Mouse (Mus musculus): Measurements from ENCODE around the gene Rasl11b.

DNA sequence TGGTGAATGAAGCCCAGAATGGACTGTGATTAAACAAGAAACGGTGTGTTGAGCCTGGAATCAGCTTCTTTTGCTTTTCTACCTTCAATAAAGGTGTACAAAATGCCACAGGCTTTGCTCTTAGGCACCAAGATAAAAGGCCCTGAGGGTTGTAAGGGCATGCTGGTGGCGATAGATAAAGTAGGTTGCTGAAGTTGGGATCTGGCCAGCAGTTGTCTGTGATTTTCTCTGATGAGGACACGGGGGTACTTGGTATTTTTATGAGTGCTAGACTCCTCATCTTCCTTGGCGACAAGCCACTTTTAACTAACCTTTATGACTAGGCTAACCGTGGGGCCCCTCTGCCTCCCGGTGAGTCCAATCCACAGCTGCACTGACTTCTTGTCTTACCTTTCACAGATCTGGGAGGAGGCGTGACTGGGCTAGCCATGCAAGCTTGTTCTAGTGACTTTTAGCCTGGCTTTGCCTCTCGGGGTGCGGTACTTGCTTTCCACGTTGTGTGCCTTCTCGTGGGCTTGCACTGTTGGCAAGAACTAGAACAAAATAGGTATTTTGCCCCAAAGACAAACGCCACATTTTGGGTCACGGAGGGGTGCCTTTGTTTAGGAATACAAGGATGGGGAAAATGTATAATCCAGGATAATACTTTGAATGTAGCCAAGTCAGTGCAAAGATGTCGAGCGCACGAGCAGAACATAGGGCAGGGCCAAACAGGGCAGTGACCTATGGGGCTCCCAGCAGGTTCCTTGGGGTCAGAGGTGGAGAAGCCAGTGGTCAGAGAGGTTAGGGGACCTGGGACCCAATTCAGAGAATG lies 852 bp upstream of the Rasl11b start:
- TF ChIP-seq CTCF (IDR thresholded peaks at IDR 0.05; ENCODE audit: low read depth) (no peak), EP300 (IDR thresholded peaks at IDR 0.05; ENCODE audit: low read depth) (no peak)

Data from liver, postnatal 0 days (tissue).